Mouse (Mus musculus): ENCODE measurements around the gene Mtif2.
"Not testable (repeated sequence)": the region's sequence is repeated elsewhere in the genome, so short reads cannot be mapped to it uniquely, and the experiment has no call there.

Gene Mtif2

DNA sequence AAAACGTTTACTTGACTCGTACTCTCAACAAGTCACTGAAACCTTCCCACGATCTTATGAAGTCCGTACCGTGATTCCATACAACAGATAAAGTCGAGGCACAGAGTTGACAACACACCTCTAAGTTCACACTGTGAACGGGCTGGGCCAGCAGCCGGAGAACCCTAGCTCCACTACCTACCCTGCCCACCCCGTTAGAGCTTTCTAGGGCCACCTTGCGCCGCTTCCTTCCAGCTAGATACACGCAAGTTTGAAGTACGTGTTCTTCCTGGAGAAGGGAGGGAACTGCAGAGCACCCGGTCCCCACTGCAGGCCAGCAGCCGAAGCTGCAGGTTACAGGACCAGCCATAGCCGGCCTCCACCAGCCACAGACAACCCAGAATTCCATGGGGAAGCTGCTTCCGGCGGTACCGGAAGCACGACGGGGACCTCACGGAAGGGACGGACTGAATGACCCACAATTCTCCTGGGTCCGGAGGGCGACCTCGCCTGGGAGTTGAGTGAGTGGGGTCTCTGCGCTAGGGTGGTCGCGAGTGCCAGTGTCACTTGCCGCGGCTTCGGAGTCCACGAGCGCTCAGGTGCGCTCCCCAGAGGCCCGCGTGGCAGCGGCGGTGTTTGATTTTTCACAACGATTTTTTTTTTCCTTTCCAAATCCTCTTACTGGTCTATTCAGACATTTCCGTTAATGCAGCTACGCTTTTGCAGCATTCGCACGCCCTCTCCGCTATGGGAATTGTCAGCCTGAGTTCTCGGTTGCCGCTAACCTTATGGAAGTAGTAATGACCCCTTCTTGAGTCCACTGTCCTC is at the start of gene Mtif2:
Mtif2 (plus strand) TSS at position 421 of the 807 bp plus-strand sequence.
- peak; percentile 74 for DNase-seq

DNA sequence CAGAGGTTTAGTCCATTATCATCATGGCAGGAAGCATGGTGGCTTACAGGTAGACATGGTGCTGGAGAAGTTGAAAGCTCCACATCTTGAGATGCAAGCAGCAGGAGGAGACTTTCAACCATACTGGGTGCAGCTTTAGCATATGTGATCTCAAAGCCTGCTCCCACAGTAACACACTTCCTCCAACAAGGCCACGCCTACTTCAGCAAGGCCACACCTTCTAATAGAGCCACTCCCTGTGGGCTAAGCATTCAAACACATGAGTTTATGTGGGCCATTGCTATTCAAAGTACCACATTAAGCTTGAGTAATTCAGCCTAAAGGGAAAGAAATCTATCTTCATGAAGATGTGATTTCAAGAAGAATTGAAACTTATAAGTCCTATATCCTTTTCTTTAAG is 33.1 kb upstream of the Mtif2 start:
- DNase-seq: no peak

- no peak for DNase-seq
Measured at GRCm38 (mm10) chr11:29496962-29497361, 29.2 kb upstream of the Mtif2 start.

- DNase-seq: no peak
Measured at GRCm38 (mm10) chr11:29503948-29504893, 22.0 kb upstream of the Mtif2 start.

GRCm38 (mm10) chr11:29504899-29505625 is 21.1 kb upstream of the Mtif2 start:
- DNase-seq: no peak

DNA sequence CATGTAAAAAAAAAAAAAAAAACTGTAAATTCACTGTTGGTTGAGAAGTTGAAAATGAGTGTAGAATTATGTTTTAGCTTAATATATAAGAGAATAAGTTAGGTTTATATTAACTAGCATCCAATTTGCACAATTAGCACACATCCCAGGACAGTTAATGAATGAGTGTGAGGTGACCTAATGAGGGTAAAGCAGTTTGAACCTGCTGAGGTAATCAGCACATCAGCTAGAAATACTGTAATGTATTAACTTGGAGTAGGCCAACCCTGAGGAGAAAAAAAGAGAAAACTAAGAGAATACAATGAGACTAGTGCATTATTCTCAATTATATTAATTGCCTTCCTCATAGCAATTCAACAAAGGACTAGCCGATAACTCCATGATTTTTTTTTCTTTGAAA is 16.8 kb upstream of the Mtif2 start:
- no peak for DNase-seq

DNA sequence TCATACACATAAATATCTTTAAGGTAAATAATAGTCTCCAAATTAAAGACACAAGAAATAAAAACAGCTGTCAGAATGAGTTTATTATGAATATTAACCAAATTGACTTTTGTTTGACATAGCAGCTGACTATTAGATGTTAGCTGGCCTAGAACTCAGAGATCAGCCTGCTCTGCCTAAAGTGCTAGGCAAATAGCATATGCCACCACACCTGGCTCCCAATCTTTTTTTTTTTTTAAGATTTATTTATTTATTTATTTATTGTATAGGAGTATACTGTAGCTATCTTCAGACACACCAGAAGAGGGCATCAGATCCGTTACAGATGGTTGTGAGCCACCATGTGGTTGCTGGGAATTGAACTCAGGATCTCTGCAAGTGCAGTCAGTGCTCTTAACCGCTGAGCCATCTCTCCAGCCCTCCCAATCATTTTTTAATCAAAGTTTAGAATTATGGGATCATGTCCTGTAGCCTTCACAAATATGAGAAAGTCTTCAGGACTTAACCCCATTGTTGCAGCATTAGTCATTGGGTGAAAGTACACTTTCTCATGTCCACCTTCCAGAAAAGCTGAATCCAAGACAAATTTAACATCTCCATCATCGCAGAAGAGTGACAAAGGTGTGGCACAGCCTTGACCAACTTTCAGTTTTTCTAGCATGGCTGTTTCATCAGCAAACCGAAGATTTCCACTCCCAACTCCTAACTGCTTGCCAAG is 13.2 kb upstream of the Mtif2 start:
- no peak for DNase-seq

DNA sequence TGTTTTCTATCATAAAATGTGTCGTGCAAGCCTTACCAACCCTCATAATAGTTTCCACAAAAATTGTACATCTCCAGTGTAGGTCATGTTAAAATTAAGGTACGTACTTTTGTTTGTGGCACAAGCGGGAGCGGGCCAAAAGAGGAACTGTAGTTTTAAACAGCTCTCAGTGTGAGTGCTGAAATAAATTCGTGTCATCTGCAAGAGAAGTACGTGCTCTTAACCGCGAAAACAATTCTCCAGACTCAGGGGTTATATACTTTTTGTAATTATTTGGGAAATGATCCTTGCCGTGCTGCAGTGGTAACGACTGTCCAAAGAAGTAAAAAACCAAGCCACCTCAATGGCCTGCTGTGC is 11.9 kb upstream of the Mtif2 start:
- no peak for DNase-seq

DNA sequence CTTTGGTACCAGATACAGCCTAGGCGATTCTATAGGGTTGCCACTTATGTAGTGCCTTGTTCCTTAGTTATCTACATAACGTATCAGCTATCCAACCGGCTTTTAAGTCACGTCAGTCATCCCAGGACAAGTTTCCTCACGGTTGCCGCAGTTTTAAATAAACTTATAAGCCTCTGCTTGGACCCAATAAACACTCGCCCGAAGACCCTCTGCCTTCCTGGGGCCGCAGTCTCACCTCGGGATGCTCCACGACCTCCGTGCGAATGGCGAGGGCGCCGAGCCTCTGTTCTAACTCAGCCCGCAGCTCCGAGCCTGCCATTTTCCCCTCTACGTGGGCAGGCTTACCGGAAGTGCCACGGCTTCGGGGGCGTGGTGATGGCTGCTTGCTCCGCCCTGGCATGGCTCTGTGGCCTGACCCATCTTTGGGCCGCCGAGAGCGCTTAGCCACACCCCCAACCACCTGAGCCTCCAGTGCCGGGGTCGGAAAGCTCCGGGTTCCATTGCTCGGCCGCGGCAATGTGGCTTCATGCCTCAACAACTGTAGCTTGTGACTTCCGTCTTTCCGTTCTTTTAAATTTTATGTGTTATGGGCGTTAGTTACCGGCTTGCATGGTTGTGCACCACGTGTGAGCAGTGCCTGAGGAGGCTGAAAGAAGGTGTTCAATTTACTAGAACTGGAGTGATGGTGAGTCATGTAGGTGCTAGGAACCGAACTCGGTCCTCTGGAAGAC is 11.4 kb upstream of the Mtif2 start, which contains the start of gene Prorsd1:
Prorsd1 (minus strand) TSS at position 352 of the 731 bp plus-strand sequence.
- peak; percentile 86 for DNase-seq

DNA sequence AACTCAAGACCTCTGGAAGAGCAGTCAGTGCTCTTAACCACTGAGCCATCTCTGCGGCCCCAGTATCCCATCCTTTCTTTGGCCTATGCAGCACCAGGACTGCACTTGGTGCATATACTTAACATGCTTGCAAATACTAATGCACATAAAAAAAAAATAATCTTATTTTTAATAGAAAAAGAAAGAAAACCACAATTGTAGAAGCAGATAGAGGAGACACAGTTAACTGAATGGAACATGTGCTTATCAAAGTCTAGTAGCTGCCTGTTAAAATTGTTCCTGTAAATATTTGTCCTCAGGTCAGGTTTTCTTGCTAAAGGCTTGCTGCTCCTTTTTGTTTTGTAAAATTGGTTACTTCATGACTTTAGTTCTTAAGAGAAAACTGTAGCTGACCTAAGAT is 12.0 kb downstream of the Mtif2 start:
- DNase-seq: no peak

GRCm38 (mm10) chr11:29544225-29544945 is 18.2 kb downstream of the Mtif2 start:
- no peak for DNase-seq

GRCm38 (mm10) chr11:29545150-29545752 is 19.0 kb downstream of the Mtif2 start:
- DNase-seq: not testable (repeated sequence)

DNA sequence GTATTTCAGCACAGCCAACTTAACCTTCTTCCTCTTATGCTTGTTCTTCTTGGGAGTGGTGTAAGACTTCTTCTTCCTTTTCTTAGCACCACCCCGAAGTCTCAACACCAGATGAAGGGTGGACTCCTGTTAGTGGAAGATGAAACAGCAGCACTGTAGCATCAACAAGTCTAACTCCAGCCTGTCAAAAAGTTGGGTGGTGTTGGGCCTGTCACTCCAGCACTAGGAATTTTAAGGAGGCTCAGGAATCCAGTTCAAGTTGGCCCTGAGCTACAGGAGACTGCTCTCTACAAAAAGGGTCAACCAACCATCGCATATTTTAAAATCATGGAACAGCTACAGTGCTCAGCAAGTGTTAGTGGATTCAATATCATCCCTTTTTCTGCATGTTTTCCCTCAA is 20.1 kb downstream of the Mtif2 start:
- DNase-seq: not testable (repeated sequence)

- no peak for DNase-seq
Measured at GRCm38 (mm10) chr11:29546762-29547161, 20.6 kb downstream of the Mtif2 start.

DNA sequence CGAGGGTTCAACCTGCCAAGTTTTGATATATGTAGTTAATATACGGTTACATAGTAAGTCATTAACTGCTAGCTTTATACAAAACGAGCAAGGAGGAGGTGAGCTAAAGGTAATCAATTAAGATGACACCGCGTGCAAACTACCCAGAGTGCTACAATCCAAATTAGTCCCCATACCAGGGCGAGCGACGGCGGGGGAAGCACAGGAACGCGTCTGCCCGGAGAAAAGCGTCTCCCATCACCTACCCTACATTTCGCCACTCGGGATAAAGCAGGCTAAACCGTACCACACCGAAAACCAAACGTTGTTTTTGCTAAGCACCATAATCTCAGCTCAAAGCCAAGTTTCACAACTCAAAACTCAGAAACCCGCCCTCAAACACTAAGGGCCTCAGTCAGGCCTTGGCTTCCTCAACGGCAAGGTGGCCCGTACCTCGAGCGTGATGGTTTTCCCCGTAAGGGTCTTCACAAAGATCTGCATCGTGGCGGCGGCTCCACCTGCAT is 21.1 kb downstream of the Mtif2 start:
- DNase-seq: no peak

- peak; percentile 90 for DNase-seq
Measured at GRCm38 (mm10) chr11:29547752-29548503, 21.7 kb downstream of the Mtif2 start, which contains the start of the genes Clhc1 and Rps27a. Clhc1 (plus strand) TSS chr11:29547950. Rps27a (minus strand) TSS chr11:29548109.

DNA sequence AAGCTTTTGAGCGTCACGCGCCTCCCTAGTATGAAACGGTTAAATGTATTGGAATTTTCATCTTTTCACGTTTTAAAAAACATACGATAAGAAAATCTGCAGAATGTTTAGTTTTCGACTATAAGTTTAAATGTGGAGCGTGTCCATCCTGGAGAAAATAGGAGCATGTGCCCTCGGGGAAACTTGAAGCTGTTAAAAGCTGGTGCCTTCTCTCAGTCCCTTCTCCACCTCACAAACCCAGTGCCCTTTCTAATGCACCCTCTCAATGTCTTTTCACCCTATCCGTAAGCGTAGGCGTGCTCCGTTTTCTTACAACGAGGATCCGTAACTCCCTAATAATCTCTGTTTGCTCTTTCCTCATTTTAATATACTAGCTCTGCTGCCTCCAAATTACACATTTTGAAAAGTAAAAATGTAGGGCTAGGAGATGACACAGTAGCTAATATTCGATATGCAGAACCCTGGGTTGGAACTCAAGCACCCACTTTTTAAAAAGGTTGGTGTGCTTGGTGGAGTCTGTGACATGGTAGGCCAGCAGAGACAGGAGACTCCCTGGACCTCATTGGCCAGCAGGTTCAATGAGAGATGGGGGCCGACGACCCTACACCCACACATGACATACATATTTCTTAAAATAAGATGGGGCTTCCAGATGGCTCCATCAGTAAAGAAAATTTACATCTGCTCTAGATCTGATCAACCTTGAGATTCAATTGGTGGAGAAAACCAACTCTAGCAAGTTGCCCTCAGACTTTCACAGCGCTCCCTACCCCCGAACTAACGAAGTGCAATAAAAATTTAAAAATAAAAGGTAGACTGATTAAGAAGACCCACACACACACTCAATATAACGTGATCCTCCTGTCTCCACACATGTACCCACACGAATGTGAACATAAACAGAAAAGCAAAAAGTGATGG is 22.6 kb downstream of the Mtif2 start:
- DNase-seq: peak; percentile 18

DNA sequence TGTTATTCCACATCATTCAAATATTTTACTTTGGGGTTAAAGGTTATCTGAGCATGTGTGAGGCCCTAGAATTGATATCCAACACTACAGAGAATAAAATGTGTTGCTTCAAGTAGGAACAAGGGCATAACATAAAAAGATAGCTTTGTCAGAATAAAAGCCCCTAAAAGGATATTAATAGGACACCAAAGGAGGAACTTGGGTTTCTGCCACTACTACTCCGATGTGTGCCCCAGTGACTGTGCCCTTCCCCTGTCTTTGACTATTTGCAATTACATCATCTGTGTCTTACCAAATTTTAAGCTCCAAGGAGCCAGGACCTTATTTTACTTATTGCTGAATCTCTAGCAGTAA is 23.2 kb downstream of the Mtif2 start:
- no peak for DNase-seq

All from cerebellum, adult 11-12 months (tissue).